Mouse (Mus musculus) E14TG2a.4 (cell line): Measurements from ENCODE around the gene Nedd4.

Experiments
- CTCF ChIP-seq: conservative IDR thresholded peaks from 2 replicates; pipeline ENCODE4 v1.5.1; 2014; ENCODE audit warnings: low read length
- NANOG ChIP-seq: IDR thresholded peaks from 2 replicates; pipeline ENCODE4 v1.6.1; 2014; ENCODE audit warnings: borderline replicate concordance, low read length, mixed read lengths

GRCm38 (mm10) chr9:72669383-72669782 is 7.2 kb downstream of the Nedd4 start:
- peak; percentile 90 for TF ChIP-seq CTCF
- no peak for TF ChIP-seq NANOG
